Mouse (Mus musculus) heart, embryonic 11.5 days (tissue): Measurements from ENCODE around the gene Hvcn1. TPM values are rescaled to one million over a fixed set of nuclear protein-coding genes. Genes with fewer than 3 reads are reported as not detected.

Experiments
- ATAC-seq: fragments of 200-750 bp; cut with Nextera tagmentation; replicated peaks from 2 replicates; pipeline ENCODE4 v1.8.0; 2017; ENCODE audit warnings: moderate library complexity; ENCODE audit not compliant: insufficient number of reproducible peaks, low FRiP score, low TSS enrichment
- H3K27ac ChIP-seq: fragments of 300-500 bp; sonication (generic); 2 replicates; pipeline ENCODE4 v1.5.1; 2014; ENCODE audit warnings: mild to moderate bottlenecking, low read depth, low read length
- H3K27me3 ChIP-seq: fragments of 300-500 bp; sonication (generic); 2 replicates; pipeline ENCODE4 v1.6.1; 2014; ENCODE audit warnings: mild to moderate bottlenecking, low read length, mixed read lengths; ENCODE audit not compliant: control insufficient read depth, insufficient read depth
- H3K36me3 ChIP-seq: fragments of 300-500 bp; sonication (generic); 2 replicates; pipeline ENCODE4 v1.6.1; 2014; ENCODE audit warnings: mild to moderate bottlenecking, low read length, moderate library complexity, mixed read lengths; ENCODE audit not compliant: control insufficient read depth, insufficient read depth
- H3K4me1 ChIP-seq: fragments of 300-500 bp; sonication (generic); 2 replicates; pipeline ENCODE4 v1.6.1; 2014; ENCODE audit warnings: low read length; ENCODE audit not compliant: control insufficient read depth, insufficient read depth
- H3K4me2 ChIP-seq: fragments of 300-500 bp; sonication (generic); 2 replicates; pipeline ENCODE4 v1.6.1; 2014; ENCODE audit warnings: mild to moderate bottlenecking, moderate library complexity
- H3K4me3 ChIP-seq: fragments of 300-500 bp; sonication (generic); 2 replicates; pipeline ENCODE4 v1.5.1; 2014; ENCODE audit warnings: low read depth, low read length
- H3K9ac ChIP-seq: fragments of 300-500 bp; sonication (generic); 2 replicates; pipeline ENCODE4 v1.6.1; 2014; ENCODE audit warnings: mild to moderate bottlenecking, low read depth, low read length, moderate library complexity
- H3K9me3 ChIP-seq: fragments of 300-500 bp; sonication (generic); replicated peaks from 2 replicates; pipeline ENCODE4 v1.6.1; 2016; ENCODE audit warnings: low read length; ENCODE audit not compliant: control insufficient read depth
- WGBS: fragments of 180-500 bp; shearing (Covaris S2); extraction: QIAGEN DNeasy Blood & Tissue Kit; methylation state at CpG from one replicate; pipeline ENCODE4 v1.1.7; 2014; ENCODE audit not compliant: insufficient replicate concordance; 5-methylcytosine and 5-hydroxymethylcytosine counted together
- polyA plus RNA-seq: library from polyadenylated mRNA; unstranded; fragments of >200 nt; fragmentation: Nextera tagmentation; extraction: Ambion mirVana; gene quantifications from 2 replicates; pipeline ENCODE4 v1.2.1, GENCODE M21; 2014

Gene Hvcn1
- 1.7 and 2.7 TPM in 2 replicates for polyA plus RNA-seq

- WGBS: 62% methylated on average over 4 of the region's 4 CpGs
- no peak for ATAC-seq
- H3K4me1 ChIP-seq: no peaks in the 10 kb centered on the region
- no peaks in the 10 kb centered on the region for H3K27me3 ChIP-seq
- H3K4me2 ChIP-seq: no peak within 1 kb of the TSS
- H3K9ac ChIP-seq: no peak within 1 kb of the TSS
- H3K27ac ChIP-seq: no peak within 1 kb of the TSS
- no peaks in the 10 kb centered on the region for H3K36me3 ChIP-seq
- no peaks in the 10 kb centered on the region for H3K9me3 ChIP-seq
- no peak within 1 kb of the TSS for H3K4me3 ChIP-seq
Measured at GRCm38 (mm10) chr5:122206475-122206874, at the start of gene Hvcn1. Gene Hvcn1 (plus strand): TSS chr5:122206804.

- Histone ChIP-seq H3K27ac (peak within 1 kb of the TSS; percentile 80), H3K9me3 (no peaks in the 10 kb centered on the region), H3K36me3 (peaks cover 2% of the 10 kb centered on the region; the same call in 1 of the 2 replicates), H3K4me3 (peak within 1 kb of the TSS; percentile 73), H3K9ac (peak within 1 kb of the TSS; percentile 97), H3K27me3 (no peaks in the 10 kb centered on the region), H3K4me1 (peaks cover 41% of the 10 kb centered on the region), H3K4me2 (peak within 1 kb of the TSS; percentile 80)
- WGBS: under 1% methylated on average over 51 of the region's 54 CpGs
- peak; percentile 85 for ATAC-seq
Measured at GRCm38 (mm10) chr5:122157827-122158381, 48.7 kb upstream of the Hvcn1 start, which contains the start of gene Ppp1cc. Gene Ppp1cc (plus strand): TSS chr5:122158278.

- 2% methylated on average over 42 of the region's 42 CpGs for WGBS
- H3K9me3 ChIP-seq: no peaks in the 10 kb centered on the region
- H3K27me3 ChIP-seq: no peaks in the 10 kb centered on the region
- H3K4me2 ChIP-seq: peak overlapping the region; percentile 74
- H3K27ac ChIP-seq: peak overlapping the region; percentile 80
- ATAC-seq: 0 out of 2 replicates have a peak, but pooled peaks have one; percentile 8
- peak overlapping the region; percentile 73 for H3K4me3 ChIP-seq
- H3K36me3 ChIP-seq: peaks cover 2% of the 10 kb centered on the region; the same call in 1 of the 2 replicates
- H3K9ac ChIP-seq: peak overlapping the region; percentile 97
- peaks cover 48% of the 10 kb centered on the region for H3K4me1 ChIP-seq
Measured at GRCm38 (mm10) chr5:122158557-122159515, 47.8 kb upstream of the Hvcn1 start.

GRCm38 (mm10) chr5:122163194-122163593 lies 43.4 kb upstream of the Hvcn1 start:
- Histone ChIP-seq H3K4me2 (no peak overlapping the region), H3K27me3 (no peaks in the 10 kb centered on the region), H3K4me3 (no peak overlapping the region), H3K9ac (0 out of 2 replicates have a peak overlapping the region, but pooled peaks have one; percentile 2), H3K9me3 (no peaks in the 10 kb centered on the region), H3K36me3 (peaks cover 9% of the 10 kb centered on the region), H3K27ac (no peak overlapping the region; the same call in 1 of the 2 replicates), H3K4me1 (peaks cover 65% of the 10 kb centered on the region)
- 56% methylated on average over 6 of the region's 6 CpGs for WGBS
- ATAC-seq: no peak

- Histone ChIP-seq H3K4me3 (no peak overlapping the region), H3K4me2 (no peak overlapping the region), H3K27me3 (no peaks in the 10 kb centered on the region), H3K9ac (no peak overlapping the region), H3K4me1 (peaks cover 65% of the 10 kb centered on the region), H3K9me3 (no peaks in the 10 kb centered on the region), H3K27ac (no peak overlapping the region), H3K36me3 (peaks cover 13% of the 10 kb centered on the region)
- no peak for ATAC-seq
- 80% methylated on average over 3 of the region's 3 CpGs for WGBS
Measured at GRCm38 (mm10) chr5:122164011-122164410, 42.6 kb upstream of the Hvcn1 start.

- Histone ChIP-seq H3K9me3 (no peaks in the 10 kb centered on the region), H3K9ac (no peak overlapping the region; the same call in 1 of the 2 replicates), H3K4me1 (peaks cover 58% of the 10 kb centered on the region), H3K27ac (peak overlapping the region; percentile 31; the same call in 1 of the 2 replicates), H3K27me3 (no peaks in the 10 kb centered on the region), H3K4me2 (no peak overlapping the region), H3K36me3 (peaks cover 23% of the 10 kb centered on the region), H3K4me3 (no peak overlapping the region)
- WGBS: 60% methylated on average over 6 of the region's 6 CpGs
- no peak for ATAC-seq
Measured at GRCm38 (mm10) chr5:122165233-122165915, 41.2 kb upstream of the Hvcn1 start.

- no peaks in the 10 kb centered on the region for H3K9me3 ChIP-seq
- H3K4me3 ChIP-seq: no peak overlapping the region
- 63% methylated on average over 8 of the region's 8 CpGs for WGBS
- H3K36me3 ChIP-seq: peaks cover 35% of the 10 kb centered on the region
- no peak for ATAC-seq
- H3K27ac ChIP-seq: no peak overlapping the region; the same call in 1 of the 2 replicates
- no peaks in the 10 kb centered on the region for H3K27me3 ChIP-seq
- no peak overlapping the region for H3K9ac ChIP-seq
- H3K4me2 ChIP-seq: no peak overlapping the region
- peaks cover 48% of the 10 kb centered on the region for H3K4me1 ChIP-seq
Measured at GRCm38 (mm10) chr5:122166636-122167161, 39.9 kb upstream of the Hvcn1 start.
